Mouse (Mus musculus) spleen, postnatal 4 days (tissue): Measurements from ENCODE around the gene Irak3.
"Not testable (repeated sequence)": the region's sequence is repeated elsewhere in the genome, so short reads cannot be mapped to it uniquely, and the experiment has no call there.

Source experiments
- DNase-seq, 2 experiments: peaks; one replicate each; pipeline ENCODE4 v3.0.0; 2022; ENCODE audit warnings: low spot score in 2 of 2

Irak3 gene

GRCm38 (mm10) chr10:120163490-120163889 is 38.4 kb downstream of the Irak3 start:
- DNase-seq: no peak

- DNase-seq: no peak
Observed at GRCm38 (mm10) chr10:120162840-120163239, 39.1 kb downstream of the Irak3 start.

GRCm38 (mm10) chr10:120160533-120160932 is 41.4 kb downstream of the Irak3 start:
- DNase-seq: no peak

GRCm38 (mm10) chr10:120153911-120154310 is 48.0 kb downstream of the Irak3 start:
- no peak for DNase-seq

DNA sequence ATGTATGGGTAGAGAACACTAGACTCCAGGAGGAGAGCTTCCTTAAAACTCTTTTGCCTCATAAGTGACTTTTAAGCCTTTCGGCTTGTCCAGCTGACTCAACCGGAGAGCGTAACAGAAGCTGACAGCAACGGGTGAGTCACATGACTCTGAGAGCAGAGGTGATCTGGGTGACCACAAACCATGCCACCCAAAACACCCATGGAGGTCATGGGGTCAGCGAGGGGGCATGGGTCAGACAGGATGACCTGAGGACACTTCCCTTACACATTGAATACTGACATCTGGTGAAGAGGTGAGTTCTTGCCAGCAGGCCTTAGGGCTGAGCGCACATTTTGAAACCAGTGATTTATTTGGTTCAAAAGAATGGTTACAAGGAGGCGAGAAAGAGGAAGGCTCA is 50.3 kb downstream of the Irak3 start:
- DNase-seq: no peak

DNA sequence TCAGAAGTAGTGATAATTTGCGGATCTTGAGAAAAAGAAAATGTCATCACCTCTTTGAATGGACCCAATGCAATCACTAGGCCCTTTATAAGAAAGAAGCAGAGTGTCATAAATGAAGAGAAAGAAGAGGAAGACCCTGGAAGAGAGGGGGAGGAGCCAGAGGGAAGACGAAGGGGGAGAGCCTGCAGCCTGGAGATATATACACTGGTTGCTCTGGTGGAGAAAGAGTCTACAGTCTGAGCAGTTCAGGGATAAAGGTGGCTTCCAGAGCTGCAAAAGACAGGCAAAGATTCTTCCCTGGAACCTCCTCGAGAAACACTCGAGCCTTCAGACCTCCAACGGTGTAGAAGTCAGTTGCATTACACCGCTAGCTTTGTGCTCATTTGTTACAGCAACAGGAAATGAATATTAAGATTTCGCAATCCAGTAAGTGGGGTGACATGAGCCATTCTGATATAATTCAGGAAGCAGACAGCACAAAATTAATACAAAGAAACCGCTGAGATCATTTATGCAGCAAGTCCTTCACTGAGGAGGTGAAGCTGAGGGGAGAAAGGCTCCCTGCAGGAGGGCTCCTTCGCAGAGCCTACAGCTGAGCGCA is 60.9 kb downstream of the Irak3 start:
- DNase-seq: no peak

DNA sequence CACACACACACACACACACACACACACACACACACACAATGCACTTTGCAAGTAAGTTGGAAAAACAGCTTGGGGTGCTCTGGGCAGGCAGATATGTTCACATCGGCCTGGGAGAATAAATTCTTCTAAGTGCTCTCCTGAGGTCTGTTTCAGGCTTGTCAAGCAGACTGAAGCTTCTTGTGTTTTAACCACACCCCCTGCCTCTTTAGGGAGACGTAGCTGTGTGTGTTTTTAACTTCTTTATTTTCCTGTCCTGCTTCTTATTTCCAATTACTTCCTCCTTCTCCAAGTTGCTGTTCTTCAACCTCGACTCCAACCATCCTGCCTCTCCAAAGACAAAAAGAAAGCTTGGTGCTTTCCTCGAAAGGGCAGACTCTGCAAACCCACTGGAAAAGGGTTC is 61.7 kb downstream of the Irak3 start:
- no peak for DNase-seq

GRCm38 (mm10) chr10:120136020-120136562 is 65.8 kb downstream of the Irak3 start:
- DNase-seq: no peak

DNA sequence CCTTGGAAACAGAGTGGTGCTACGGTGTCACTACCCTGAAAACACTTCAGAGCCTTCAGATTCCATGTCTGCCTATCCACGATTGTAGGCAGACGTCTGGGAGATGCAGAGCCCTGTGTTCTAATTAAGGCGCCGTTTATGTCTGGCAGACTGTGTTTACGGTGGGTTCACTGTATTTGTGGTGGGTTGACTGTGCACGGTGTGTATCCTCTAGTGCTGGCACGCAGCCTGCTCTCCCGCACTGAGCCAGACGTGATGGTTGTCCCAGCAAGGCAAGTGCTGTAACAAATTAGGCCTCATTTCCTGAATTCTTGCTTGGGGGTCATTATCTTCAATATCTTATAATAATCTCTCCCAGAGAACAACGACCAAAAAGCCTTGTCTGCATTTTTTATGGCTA is 68.2 kb downstream of the Irak3 start:
- DNase-seq: no peak

GRCm38 (mm10) chr10:120130621-120131020 is 71.3 kb downstream of the Irak3 start:
- DNase-seq: peak; percentile 33 to 72

- no peak for DNase-seq
Observed at GRCm38 (mm10) chr10:120128601-120129277, 73.2 kb downstream of the Irak3 start.

GRCm38 (mm10) chr10:120125465-120125857 is 76.5 kb downstream of the Irak3 start:
- no peak for DNase-seq

- peak; percentile 79 to 92 for DNase-seq
Observed at GRCm38 (mm10) chr10:120124801-120125464, 77.0 kb downstream of the Irak3 start.

DNA sequence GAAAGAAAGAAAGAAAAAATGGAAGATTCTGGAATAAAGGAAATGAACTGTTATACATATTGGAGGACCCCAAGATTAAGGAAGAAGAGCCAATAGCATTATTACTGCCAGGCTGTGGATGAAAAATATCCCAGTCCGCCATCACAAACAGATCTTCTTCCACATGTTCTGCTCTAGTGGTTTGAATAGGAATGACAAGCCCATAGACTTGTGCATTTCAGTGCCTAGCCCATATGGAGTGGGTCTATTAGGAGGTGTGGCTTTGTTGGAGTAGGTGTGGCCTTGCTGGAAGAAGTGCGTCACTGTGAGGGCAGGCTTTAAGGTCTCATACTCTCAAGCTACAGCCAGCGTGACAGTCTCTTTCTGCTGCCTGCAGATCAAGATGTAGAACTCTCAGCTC is 78.2 kb downstream of the Irak3 start:
- DNase-seq: no peak

GRCm38 (mm10) chr10:120115249-120115648 is 86.7 kb downstream of the Irak3 start:
- DNase-seq: no peak

DNA sequence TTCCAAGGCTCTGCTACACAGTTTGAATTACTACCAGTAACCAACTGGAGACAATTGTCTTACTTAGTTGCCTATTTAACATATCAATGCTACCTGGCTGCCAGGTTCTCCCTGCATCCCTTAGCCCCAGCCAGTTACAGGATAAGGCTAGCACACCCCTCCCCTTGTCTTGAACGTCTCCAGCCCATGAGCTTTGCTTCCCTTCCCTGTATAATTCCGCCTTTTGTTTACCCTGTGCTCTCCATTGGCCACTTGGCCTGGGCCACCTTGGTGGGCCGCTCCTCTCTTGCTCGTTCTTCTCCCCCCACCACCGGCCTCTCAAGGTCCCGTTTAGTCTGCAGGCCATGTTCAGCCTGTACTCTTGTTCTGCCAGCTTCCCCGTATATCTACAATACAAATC is 87.4 kb downstream of the Irak3 start:
- DNase-seq: no peak

GRCm38 (mm10) chr10:120113980-120114379 is 88.0 kb downstream of the Irak3 start:
- DNase-seq: no peak

- not testable (repeated sequence) for DNase-seq
Observed at GRCm38 (mm10) chr10:120113482-120113881, 88.4 kb downstream of the Irak3 start.

DNA sequence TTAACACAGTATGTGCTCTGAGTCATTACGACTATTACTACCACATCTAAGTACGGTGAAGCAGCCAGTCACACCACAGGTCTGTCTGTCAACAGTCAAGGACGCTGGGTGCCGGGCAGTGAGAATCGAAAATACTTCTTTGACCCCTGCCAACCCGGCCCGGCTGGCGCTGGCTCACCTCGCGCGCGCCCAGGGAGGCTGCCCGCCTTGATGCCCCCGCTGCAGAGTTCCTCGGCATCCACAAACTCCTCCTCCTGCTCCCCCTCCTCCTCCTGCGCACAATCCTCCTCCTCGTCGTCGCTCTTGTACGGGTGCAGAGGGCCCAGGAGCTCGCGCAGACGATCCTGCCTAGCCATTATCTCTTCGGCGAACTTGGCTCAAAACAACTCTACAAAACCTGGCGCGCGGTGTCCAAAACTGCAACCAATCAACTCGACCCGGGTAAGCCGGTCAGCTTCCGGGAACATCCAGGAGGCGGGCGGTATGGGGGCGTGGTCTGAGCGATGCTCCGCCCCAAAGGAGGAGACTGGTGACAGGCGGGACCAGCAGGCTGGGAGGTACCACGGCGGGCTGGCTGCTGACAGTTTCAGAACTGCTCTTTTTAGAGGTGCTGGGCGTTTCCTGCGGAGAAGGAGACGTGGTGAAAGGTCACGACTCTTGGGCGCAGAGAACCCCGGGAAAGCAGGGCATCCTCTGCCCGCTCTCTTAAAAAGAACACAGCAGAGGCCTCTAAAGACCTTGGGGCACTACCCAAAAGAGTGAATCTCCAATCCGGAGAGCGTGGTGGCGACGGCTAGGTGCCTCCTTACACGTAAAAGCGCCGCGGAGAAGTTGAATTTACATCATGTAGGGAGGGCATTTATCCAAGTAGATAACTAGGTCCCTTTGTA is 89.2 kb downstream of the Irak3 start, which contains the start of gene Helb:
TSS of gene Helb (minus strand) at position 481 of the 890 bp plus-strand sequence.
- DNase-seq: peak; percentile 100

DNA sequence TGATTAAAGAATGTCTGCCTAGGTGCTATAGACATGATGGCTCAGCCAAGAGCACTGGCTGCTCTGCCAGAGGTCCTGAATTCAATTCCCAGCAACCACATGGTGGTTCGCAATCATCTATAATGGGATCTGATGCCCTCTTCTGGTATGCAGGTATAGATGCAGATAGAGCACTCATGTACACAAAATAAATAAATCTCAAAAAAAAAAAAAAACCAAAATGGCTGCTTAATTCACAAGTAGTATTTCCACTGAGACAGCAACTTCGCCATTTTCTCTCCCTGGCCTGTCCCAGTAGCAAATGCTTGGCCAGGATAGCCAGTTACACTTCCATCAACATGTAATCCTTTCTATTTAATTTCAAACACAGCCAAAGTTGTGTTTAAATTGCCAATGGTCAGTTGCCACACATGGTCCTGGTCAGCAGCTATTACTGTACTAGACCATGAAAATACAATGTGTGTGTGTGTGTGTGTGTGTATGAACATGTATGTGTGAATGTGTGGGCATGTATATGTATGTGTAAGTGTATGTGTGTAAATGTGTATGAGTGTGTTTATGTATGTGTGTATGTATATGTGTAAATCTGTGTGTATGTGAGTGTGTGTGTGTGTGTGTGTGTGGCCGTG is 90.1 kb downstream of the Irak3 start:
- DNase-seq: no peak

DNA sequence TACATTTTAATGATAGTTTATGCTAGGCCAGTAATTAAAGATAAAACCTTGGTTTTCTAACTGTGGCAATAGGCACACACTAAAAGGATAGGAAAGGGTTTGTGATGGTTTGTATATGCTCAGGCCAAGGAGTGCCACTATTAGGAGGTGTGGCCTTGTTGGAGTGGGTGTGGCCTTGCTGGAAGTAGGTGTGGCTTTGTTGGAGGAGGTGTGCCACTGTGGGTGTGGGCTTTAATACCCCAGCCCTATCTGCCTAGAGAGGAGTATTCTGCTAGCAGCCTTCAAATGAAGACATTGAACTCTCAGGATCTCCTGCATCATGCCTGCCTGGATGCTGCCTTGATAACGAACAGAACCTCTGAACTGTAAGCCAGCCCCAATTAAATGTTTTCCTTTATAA is 101.1 kb downstream of the Irak3 start:
- DNase-seq: no peak
